Mouse (Mus musculus) thymus, postnatal 25 days (tissue): ENCODE data around the gene Acer2.
A peak's percentile ranks its signal among the peaks of the same experiment; 100 is the strongest.

Source experiments
- DNase-seq: peaks from one replicate; pipeline ENCODE4 v3.0.0; 2022

Acer2 gene

DNA sequence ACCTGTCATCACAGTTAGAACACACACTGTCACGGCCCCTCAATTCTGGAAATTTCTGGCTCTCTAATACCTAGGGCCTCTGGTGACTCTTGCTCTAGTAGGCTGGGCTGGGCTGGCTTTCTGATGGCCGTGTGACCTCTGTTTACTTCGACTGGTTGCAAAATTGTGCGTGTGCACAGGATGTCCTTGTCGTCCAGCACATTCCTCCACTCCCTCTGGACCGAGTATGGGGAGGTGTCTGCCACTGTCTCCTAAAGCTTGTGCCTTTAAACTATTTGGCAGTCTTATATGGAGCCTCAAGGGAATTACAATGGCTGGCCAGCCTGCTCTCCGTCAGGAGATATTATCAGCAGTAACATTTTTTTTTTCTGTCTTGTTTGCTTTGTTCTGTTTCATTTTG is 23.2 kb downstream of the Acer2 start:
- DNase-seq = no peak

- DNase-seq = no peak
These were observed 24.7 kb downstream of the Acer2 start for GRCm38 (mm10) chr4:86898791-86899474.

DNA sequence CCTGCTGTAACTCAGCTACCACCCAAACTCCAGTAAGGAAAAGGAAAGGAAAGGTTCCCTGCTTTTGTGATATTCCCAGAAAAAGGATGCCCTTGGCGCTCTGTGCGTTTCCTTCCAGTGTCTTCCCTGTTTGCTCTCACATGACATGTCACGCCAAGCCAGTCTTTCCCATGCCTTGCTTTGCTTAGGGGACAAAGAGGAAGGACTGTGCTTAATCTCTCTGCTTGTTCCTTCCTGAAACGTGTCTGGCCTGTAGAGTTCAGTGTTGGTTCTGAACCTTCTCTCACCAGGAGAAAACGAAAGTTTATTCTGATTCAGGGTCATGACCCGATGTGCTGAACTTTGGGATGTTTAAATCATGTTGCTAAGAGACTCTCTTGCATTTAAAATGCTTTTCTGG is 28.2 kb downstream of the Acer2 start:
- no peak for DNase-seq

DNA sequence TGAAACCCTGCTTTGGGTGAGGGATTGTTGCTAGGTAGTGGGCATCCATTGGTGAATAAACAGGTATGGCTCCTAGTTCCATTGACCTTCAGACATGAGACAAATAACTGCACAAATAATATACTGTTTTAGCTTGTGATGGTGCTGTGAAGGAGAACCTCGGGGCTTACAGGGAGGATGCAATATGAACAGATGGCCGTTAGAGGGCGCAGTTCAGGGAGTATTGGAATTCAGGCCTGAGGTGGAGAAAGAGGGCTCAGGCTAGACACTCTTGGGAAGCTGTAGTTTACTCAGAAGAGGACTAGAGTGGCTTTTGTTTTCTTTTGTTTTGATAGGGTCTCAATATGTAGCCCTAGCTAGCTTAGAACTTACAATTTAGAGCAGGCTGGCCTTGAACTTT is 30.8 kb downstream of the Acer2 start:
- peak; percentile 5 for DNase-seq

DNA sequence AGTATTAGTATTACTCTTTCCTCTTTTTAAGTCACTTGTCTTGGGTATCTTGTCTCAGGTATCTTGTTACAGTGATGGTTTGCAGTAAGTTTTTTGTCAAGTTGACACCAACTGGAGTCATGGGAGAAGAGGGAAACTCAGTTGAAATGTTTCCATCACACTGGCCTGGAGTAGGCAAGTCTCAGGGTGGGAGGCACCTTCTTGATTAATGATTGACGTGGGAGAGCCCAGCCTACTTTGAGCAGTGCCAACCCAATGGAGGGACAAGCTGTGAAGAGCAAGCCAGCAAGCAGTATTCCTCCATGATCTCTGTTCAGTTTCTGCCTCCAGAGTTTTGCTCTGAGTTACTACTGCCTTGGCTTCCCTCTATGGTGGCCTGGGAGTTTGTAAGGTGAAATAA is 31.7 kb downstream of the Acer2 start:
- no peak for DNase-seq

DNA sequence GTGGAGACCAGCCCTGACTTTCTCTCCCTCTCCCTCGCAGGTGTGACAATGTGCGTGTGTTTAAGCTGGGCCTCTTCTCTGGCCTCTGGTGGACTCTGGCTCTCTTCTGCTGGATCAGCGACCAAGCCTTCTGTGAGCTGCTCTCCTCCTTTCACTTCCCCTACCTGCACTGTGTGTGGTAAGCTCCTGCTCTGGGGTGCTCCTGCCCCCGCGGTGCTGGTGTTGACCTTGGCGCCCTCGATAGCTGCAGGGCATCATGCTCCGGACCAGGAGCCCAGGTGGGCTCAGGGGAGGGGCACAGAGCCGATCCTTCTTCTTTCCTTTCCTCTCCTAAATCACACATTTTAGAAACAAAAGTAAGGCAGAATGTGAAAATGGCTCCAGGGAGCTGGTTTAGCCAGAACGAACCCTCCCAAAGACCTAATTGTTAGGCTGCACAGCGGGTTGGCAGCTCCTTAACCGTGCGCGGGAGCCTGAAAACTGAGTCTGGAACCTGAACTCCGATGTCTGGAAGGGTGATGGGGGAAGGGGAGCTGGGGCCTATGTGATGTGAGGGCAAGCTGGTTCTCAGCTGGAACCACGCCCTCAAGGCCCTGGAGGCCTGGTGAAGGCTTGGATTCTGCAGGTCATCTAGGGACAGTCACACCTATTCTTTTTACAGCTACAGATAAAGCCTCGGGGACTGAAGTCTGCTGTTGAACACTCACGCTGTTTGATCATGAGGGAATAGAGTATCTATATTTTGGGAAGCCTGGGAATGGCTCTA is 37.6 kb downstream of the Acer2 start:
- DNase-seq = no peak

DNA sequence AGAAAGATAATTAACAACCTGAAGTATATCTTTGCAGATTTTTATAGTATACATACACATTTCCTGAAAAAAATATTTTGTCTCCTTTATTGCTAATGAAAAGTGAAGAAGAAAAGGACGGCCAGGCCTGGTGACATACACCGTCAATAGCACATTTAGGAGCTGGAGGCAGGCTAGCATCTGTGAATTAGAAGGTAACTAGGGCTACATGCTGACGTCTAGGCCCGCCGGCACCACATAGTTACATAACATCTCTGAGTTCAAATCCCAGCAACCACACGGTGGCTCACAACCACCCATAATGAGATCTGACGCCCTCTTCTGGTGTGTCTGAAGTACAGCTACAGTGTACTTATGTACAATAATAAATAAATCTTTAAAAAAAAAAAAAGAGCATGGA is 38.6 kb downstream of the Acer2 start:
- no peak for DNase-seq

DNA sequence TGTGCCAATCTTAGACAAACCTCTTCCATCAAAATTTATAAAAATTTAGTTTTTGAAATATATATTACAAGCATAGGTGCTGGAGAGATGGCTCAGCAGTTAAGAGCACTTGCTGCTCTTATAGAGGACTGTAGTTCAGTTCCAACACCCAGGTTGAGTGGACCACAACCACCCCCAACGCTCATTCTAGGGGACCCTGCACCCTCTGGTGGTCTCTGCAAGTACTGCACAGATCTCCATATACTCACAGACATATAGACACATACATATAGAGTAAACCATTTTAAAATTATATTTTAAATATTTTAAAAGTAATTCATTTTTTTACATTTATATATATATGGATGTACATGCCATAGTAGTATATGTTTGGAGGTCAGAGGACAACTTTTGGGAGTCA is 41.9 kb downstream of the Acer2 start:
- peak; percentile 4 for DNase-seq

DNA sequence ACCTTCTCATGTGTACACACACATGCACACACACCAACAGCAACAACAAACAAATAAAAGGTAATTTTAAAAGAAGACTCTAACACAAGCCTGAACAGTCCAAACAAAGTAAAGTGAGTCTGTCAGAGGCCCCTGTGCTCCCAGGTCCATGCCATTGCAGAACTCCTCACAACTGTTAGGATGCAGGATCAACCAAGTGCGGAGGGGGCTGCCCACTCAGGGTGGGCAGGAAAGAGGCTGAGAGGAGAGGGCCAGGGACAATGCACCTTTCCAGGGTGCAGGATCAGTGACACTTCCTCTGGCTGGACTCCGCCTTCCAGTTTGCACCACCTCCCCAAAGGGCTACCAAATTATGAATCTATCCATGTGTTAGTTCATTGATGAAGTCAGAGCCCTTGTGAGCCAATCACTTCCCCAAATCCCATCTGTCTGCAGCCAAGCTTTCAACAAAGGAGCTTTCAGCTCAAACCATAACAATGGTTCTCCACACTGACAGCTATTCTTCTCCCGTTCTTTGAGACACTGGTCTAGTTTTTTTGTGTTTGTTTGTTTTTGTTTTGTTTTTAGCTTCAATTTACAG is 49.4 kb downstream of the Acer2 start:
- no peak for DNase-seq

DNA sequence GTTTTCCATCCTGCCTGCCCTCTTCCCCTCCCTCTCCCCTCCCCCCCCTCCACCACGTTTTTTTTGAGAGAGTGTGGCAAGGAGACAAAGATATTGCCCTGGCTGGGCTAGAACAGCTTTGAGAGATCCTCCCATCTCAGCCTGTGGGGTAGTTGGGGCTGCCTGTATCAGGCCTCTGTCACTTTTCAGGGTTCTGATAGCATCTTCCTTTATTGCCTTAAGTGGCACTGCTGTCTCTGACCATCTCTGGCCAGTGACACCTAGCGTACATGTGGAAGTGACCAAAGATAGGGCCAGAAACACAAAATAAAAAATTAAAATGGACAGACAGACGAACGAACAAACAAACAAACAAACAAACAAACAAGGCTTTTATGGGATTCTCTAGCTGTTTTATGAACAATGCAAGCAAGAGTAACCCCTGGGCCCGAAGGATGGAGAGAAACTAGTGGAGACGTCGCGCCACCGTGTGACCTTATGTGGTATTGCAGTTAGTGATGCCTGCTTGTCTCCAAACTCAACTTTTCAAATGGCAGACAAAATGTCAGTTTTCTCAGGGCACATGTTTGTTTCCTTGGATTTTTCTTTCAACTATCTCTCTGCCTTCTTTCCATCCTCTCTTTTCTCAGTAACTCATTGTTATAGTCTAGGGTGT is 50.7 kb downstream of the Acer2 start:
- peak; percentile 72 for DNase-seq

GRCm38 (mm10) chr4:86926997-86927396 is 52.8 kb downstream of the Acer2 start:
- DNase-seq = no peak

DNA sequence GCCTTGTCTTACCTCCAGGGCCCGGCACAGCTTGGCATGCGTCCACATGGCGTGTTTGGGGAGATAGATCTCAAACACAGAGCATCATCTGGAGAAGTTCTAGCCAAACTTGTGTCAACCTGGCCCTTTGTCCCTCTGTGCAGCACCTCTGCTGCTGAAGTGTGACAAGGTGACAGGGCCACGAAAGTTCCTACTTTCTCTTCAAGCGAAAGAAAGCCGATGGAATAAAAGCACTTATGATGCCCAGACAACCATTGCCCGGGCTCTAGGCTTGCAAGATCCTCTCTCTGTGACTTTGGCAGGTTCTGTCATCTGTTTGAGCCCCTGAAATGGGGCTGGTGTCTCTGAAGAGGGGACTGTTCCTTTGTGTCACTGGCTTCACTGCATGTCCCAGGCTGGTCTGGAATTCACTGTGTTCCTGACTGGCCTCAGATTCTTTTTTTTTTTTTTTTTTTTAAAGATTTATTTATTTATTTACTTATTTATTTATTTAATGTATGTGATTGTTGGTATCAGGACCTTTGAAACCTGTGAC is 56.0 kb downstream of the Acer2 start:
- no peak for DNase-seq

DNA sequence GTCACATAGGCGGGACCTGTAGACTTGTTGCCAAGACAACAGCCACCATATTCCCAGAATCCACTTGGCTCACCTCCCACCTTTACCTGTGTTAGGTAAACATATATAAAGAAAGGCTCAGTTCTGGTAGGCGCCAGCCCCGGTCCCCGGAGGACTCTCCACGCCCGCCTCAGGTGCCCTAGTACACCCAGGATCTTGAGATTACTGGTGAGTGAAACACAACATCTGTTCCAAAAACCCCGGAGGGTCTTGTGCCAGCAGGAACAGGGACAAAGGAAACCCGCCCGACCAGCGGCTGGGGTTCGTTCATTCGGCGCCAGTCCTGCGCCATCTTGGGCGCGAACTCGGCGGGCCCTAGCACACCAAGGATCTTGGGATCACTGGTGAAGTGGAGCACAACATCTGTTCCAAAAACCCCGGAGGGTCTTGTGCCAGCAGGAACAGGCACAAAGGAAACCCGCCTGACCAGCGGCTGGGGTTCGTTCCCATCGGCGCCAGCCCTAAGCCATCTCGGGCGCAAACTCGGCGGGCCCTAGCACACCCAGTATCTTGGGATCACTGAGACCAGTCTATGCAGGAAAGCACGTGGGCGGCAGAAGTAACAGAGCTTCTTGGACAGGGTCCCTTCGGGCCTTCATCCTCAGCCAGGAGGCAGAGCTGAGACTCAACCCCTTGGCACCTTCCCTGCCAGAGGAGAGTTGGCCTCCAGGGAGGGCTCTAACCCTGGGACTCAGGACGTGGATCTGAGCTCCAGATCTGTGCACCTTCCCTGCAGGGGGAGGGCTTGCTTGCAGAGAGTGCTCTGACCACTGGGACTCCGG is 56.6 kb downstream of the Acer2 start:
- DNase-seq = no peak

GRCm38 (mm10) chr4:86933026-86933425 is 58.8 kb downstream of the Acer2 start:
- DNase-seq = no peak

DNA sequence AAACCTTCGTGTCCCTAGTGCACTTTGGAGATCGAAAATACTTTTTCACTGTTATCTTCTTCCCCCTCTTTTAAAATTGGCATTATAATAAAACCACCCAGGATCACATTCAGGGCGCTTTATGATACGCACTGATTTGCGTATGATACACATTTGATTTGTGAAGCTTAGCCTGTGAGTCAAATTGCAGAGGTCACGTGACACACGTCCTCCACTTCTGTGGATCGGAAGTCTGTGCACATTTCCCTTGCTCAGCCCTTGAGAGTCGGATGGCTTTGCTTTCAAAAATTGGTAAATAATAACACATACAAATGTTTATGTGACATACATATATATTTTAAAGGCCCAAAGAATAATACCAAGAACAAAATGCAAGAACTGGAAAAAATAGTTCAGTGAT is 62.0 kb downstream of the Acer2 start:
- DNase-seq = no peak

- no peak for DNase-seq
These were observed 62.5 kb downstream of the Acer2 start for GRCm38 (mm10) chr4:86936706-86937105.

DNA sequence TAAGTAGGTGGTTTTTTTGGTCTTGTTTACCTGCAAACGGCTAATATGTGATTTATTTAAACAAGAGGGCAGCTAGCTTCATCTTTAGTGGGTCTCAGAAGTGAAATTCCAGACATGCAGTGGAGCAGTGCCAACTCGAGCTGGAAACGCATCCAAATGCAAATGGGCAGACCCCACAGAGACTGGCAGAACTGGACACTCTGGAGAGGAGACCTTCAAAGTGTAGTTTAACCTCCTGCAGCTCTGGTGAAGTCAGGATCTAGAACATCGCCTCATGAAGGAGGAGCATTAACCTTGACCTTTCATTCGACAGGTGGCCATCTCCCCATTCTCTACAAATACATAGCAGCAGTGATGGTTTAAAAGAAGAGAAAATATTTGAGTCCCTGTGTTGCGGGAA is 68.5 kb downstream of the Acer2 start:
- no peak for DNase-seq

GRCm38 (mm10) chr4:86943296-86943695 is 69.1 kb downstream of the Acer2 start:
- no peak for DNase-seq

GRCm38 (mm10) chr4:86948794-86949193 is 74.6 kb downstream of the Acer2 start:
- no peak for DNase-seq

GRCm38 (mm10) chr4:86953519-86953918 is 79.3 kb downstream of the Acer2 start:
- no peak for DNase-seq

- no peak for DNase-seq
These were observed 81.3 kb downstream of the Acer2 start for GRCm38 (mm10) chr4:86955448-86955847.

- DNase-seq = peak; percentile 22
These were observed 83.6 kb downstream of the Acer2 start for GRCm38 (mm10) chr4:86957576-86958411.
